Mouse (Mus musculus) ovary, postnatal 14 days (tissue): ENCODE data around the gene Nup93.

Experiments
- DNase-seq: peaks from one replicate; pipeline ENCODE4 v3.0.0; 2022; ENCODE audit warnings: low spot score

Gene Nup93

GRCm38 (mm10) chr8:94266344-94267191, 52.2 kb downstream of the Nup93 start:
- DNase-seq, result no peak

GRCm38 (mm10) chr8:94268359-94268890, 54.1 kb downstream of the Nup93 start:
- DNase-seq, result no peak

- DNase-seq, result no peak
Observed at GRCm38 (mm10) chr8:94270309-94270708, 55.9 kb downstream of the Nup93 start.

GRCm38 (mm10) chr8:94271102-94271501, 56.7 kb downstream of the Nup93 start:
- no peak for DNase-seq

- DNase-seq, result no peak
Observed at GRCm38 (mm10) chr8:94272612-94273011, 58.2 kb downstream of the Nup93 start.

GRCm38 (mm10) chr8:94273289-94273850, 59.0 kb downstream of the Nup93 start:
- DNase-seq, result no peak

- DNase-seq, result no peak
Observed at GRCm38 (mm10) chr8:94274030-94274429, 59.7 kb downstream of the Nup93 start.

- DNase-seq, result no peak
Observed at GRCm38 (mm10) chr8:94278295-94278694, 63.9 kb downstream of the Nup93 start.

GRCm38 (mm10) chr8:94280001-94280613, 65.7 kb downstream of the Nup93 start:
- DNase-seq, result no peak

GRCm38 (mm10) chr8:94282453-94282985, 68.2 kb downstream of the Nup93 start:
- no peak for DNase-seq

GRCm38 (mm10) chr8:94284204-94284603, 69.8 kb downstream of the Nup93 start:
- no peak for DNase-seq

GRCm38 (mm10) chr8:94290606-94291005, 76.2 kb downstream of the Nup93 start:
- no peak for DNase-seq

- no peak for DNase-seq
Observed at GRCm38 (mm10) chr8:94292072-94292471, 77.7 kb downstream of the Nup93 start.

- no peak for DNase-seq
Observed at GRCm38 (mm10) chr8:94292626-94293025, 78.3 kb downstream of the Nup93 start.

GRCm38 (mm10) chr8:94295687-94296086, 81.3 kb downstream of the Nup93 start:
- DNase-seq, result no peak

- no peak for DNase-seq
Observed at GRCm38 (mm10) chr8:94296312-94296991, 82.1 kb downstream of the Nup93 start.

- DNase-seq, result no peak
Observed at GRCm38 (mm10) chr8:94297101-94297500, 82.7 kb downstream of the Nup93 start.

- DNase-seq, result no peak
Observed at GRCm38 (mm10) chr8:94300809-94301208, 86.4 kb downstream of the Nup93 start.

- DNase-seq, result no peak
Observed at GRCm38 (mm10) chr8:94304412-94304811, 90.0 kb downstream of the Nup93 start.

- DNase-seq, result no peak
Observed at GRCm38 (mm10) chr8:94306989-94307513, 92.7 kb downstream of the Nup93 start.

- DNase-seq, result no peak
Observed at GRCm38 (mm10) chr8:94307652-94308051, 93.3 kb downstream of the Nup93 start.

GRCm38 (mm10) chr8:94314069-94314468, 99.7 kb downstream of the Nup93 start:
- DNase-seq, result no peak
